Mouse (Mus musculus): ENCODE measurements around the gene Fam169b. TPM values are rescaled to one million over a fixed set of nuclear protein-coding genes. Genes with fewer than 3 reads are reported as not detected.

Fam169b gene
- total RNA-seq, 2 experiments from 2014 or later: 0.31 to 0.67 TPM

GRCm38 (mm10) chr7:68395707-68396333 lies 122.2 kb downstream of the Fam169b start:
- no peak for DNase-seq (ENCODE audit: low spot score in 2 of 2)

DNA sequence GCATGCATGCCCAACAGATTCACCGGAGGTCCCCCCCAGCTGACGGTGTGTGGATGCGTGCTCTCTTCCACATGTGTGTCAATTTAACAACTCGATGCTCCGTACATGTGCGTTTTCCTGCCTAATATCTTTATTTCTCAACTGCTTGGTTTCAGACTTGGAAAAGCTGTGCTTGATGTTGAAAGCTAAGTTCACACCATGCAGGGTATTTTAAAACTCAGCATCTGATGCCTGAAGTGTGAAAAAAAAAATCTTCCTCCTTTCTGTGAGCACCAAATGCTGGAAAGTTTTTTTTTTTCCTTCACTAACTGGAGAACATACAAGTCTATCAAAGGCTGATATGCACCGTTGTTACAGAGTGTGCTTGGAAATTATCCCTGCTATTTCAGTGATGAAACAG lies 126.9 kb downstream of the Fam169b start:
- DNase-seq (ENCODE audit: low spot score in 2 of 2): no peak

DNA sequence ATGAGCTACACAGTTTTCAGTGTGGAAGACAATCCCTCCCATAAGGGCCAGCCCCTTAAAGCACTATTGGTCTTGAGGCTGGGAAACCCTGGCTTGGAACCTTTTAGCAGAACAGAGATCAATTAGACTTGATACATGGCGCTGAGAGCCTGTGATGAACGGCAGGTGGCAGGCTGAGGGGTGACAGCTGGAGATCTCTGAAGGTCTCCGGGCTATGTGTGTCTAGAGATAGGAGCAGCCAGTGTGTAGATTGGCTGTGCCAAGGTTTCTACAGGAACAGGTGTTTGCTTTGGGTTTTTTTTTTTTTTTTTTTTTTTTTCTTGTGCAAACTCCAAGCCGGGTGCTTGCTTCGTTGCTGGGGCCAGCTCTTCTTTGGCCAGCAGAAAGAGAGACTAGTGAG lies 135.0 kb downstream of the Fam169b start:
- peak; percentile 24 to 52 for DNase-seq (ENCODE audit: low spot score in 2 of 2)

Other genes starting within 250 kb of the Fam169b start
- 1 to 10 TPM; 1.4 to 1.7 TPM for gene Pgpep1l, start 9.6 kb upstream of the Fam169b start, total RNA-seq (2021)

Data from layer of hippocampus, postnatal 14 days (tissue).